8 mouse cellular contexts compared by ENCODE assay signal in genomic region chr16:86816763-86817593, GRCm38 (mm10).
DNase-seq lines count a peak whose midpoint lies in the region; ATAC-seq lines count a peak whose summit lies in the region.

No protein-coding gene starts in this region.

- H3K36me3 ChIP-seq in forebrain, embryonic 15.5 days, result no peaks in the 10 kb centered on the region
- H3K36me3 ChIP-seq in forebrain, embryonic 11.5 days (ENCODE audit: control insufficient read depth, insufficient read depth, low read length), result no peaks in the 10 kb centered on the region
- H3K36me3 ChIP-seq in intestine, embryonic 14.5 days (ENCODE audit: control insufficient read depth, insufficient read depth, low read length), result no peaks in the 10 kb centered on the region
- H3K36me3 ChIP-seq in midbrain, embryonic 15.5 days (replicated peaks), result no peaks in the 10 kb centered on the region

- ATAC-seq in forebrain, embryonic 15.5 days (replicated peaks), result peak; percentile 79
- ATAC-seq in forebrain, embryonic 11.5 days (replicated peaks; ENCODE audit: low FRiP score), result no peak
- ATAC-seq in intestine, embryonic 14.5 days (replicated peaks; ENCODE audit: low FRiP score, low TSS enrichment, low read depth), result peak; percentile 90
- ATAC-seq in midbrain, embryonic 15.5 days (replicated peaks), result no peak

- 69% methylated on average over 8 of the region's 8 CpGs for WGBS in forebrain, embryonic 15.5 days
- WGBS in forebrain, embryonic 11.5 days, result 77% methylated on average over 8 of the region's 8 CpGs
- WGBS in intestine, embryonic 14.5 days, result 23% methylated on average over 8 of the region's 8 CpGs
- 72% methylated on average over 8 of the region's 8 CpGs for WGBS in midbrain, embryonic 15.5 days

- no peak overlapping the region for H3K9ac ChIP-seq in forebrain, embryonic 15.5 days (replicated peaks)
- H3K9ac ChIP-seq in forebrain, embryonic 11.5 days (ENCODE audit: low read length), result no peak overlapping the region
- H3K9ac ChIP-seq in intestine, embryonic 14.5 days (ENCODE audit: low read length), result no peak overlapping the region
- no peak overlapping the region for H3K9ac ChIP-seq in midbrain, embryonic 15.5 days

- H3K9me3 ChIP-seq in forebrain, embryonic 15.5 days, result no peaks in the 10 kb centered on the region
- no peaks in the 10 kb centered on the region for H3K9me3 ChIP-seq in forebrain, embryonic 11.5 days (ENCODE audit: control insufficient read depth, low read length)
- no peaks in the 10 kb centered on the region for H3K9me3 ChIP-seq in intestine, embryonic 14.5 days (ENCODE audit: control insufficient read depth, low read length)
- H3K9me3 ChIP-seq in midbrain, embryonic 15.5 days, result no peaks in the 10 kb centered on the region

- H3K27me3 ChIP-seq in forebrain, embryonic 15.5 days, result no peaks in the 10 kb centered on the region
- H3K27me3 ChIP-seq in forebrain, embryonic 11.5 days (ENCODE audit: control insufficient read depth, insufficient read depth, low read length), result no peaks in the 10 kb centered on the region
- no peaks in the 10 kb centered on the region for H3K27me3 ChIP-seq in intestine, embryonic 14.5 days (replicated peaks; ENCODE audit: control insufficient read depth, insufficient read depth, low read length)
- no peaks in the 10 kb centered on the region for H3K27me3 ChIP-seq in midbrain, embryonic 15.5 days (replicated peaks)

- H3K4me1 ChIP-seq in forebrain, embryonic 15.5 days, result no peaks in the 10 kb centered on the region
- no peaks in the 10 kb centered on the region for H3K4me1 ChIP-seq in forebrain, embryonic 11.5 days (replicated peaks; ENCODE audit: control insufficient read depth, insufficient read depth, low read length)
- H3K4me1 ChIP-seq in intestine, embryonic 14.5 days (replicated peaks; ENCODE audit: control insufficient read depth, insufficient read depth, low read length), result 0 out of 2 replicates have a peak, but pooled peaks cover 6% of the 10 kb centered on the region
- no peaks in the 10 kb centered on the region for H3K4me1 ChIP-seq in midbrain, embryonic 15.5 days

- H3K27ac ChIP-seq in forebrain, embryonic 15.5 days (replicated peaks), result peak overlapping the region; percentile 48
- no peak overlapping the region for H3K27ac ChIP-seq in forebrain, embryonic 11.5 days (ENCODE audit: low read depth, low read length)
- H3K27ac ChIP-seq in intestine, embryonic 14.5 days (ENCODE audit: low read depth), result 0 out of 2 replicates have a peak overlapping the region, but pooled peaks have one; percentile 12
- no peak overlapping the region for H3K27ac ChIP-seq in midbrain, embryonic 15.5 days

- no peak overlapping the region for H3K4me3 ChIP-seq in forebrain, embryonic 15.5 days
- no peak overlapping the region for H3K4me3 ChIP-seq in forebrain, embryonic 11.5 days (ENCODE audit: low read depth, low read length)
- H3K4me3 ChIP-seq in intestine, embryonic 14.5 days (ENCODE audit: low read depth, low read length), result no peak overlapping the region
- no peak overlapping the region for H3K4me3 ChIP-seq in midbrain, embryonic 15.5 days

- no peak overlapping the region for H3K4me2 ChIP-seq in forebrain, embryonic 15.5 days (replicated peaks)
- no peak overlapping the region for H3K4me2 ChIP-seq in forebrain, embryonic 11.5 days (ENCODE audit: low read depth, low read length, severe bottlenecking)
- peak overlapping the region; percentile 12 for H3K4me2 ChIP-seq in intestine, embryonic 14.5 days (ENCODE audit: low read length)
- H3K4me2 ChIP-seq in midbrain, embryonic 15.5 days, result no peak overlapping the region

- DNase-seq in forebrain, embryonic 11.5 days (ENCODE audit: low spot score), result no peak
- peak; percentile 90 for DNase-seq in 3T3-L1 (ENCODE audit: low read depth, low spot score)
- no peak for DNase-seq in intestine, embryonic 14.5 days (ENCODE audit: low spot score)
- peak; percentile 61 for DNase-seq in layer of hippocampus, adult 9-11 months
- no peak for DNase-seq in adrenal gland, postnatal 10 days
- no peak for DNase-seq in right cerebral cortex, postnatal 10 days (ENCODE audit: low spot score in 2 of 2)

Comparison
In these comparisons a context has a peak if more than half of its experiments do, and no peak if none do; other contexts are left out.
1. ATAC-seq: peak in forebrain, embryonic 15.5 days (single experiment) and intestine, embryonic 14.5 days (single experiment); none in forebrain, embryonic 11.5 days (single experiment) and midbrain, embryonic 15.5 days (single experiment).
2. H3K27ac ChIP-seq: peak in forebrain, embryonic 15.5 days (single experiment) and intestine, embryonic 14.5 days (single experiment); none in forebrain, embryonic 11.5 days (single experiment) and midbrain, embryonic 15.5 days (single experiment).
3. DNase-seq: peak in 3T3-L1 (single experiment) and layer of hippocampus, adult 9-11 months (single experiment); none in forebrain, embryonic 11.5 days (single experiment), intestine, embryonic 14.5 days (single experiment), adrenal gland, postnatal 10 days (single experiment) and right cerebral cortex, postnatal 10 days (0 of 2).